Mouse (Mus musculus) limb, embryonic 10.5 days (tissue): ENCODE data around the gene Ak4. TPM values are rescaled to one million over a fixed set of nuclear protein-coding genes. Genes with fewer than 3 reads are reported as not detected.
"Not testable (repeated sequence)": the region's sequence is repeated elsewhere in the genome, so short reads cannot be mapped to it uniquely, and the experiment has no call there.

ENCODE experiments used
- DNase-seq: peaks from one replicate; pipeline ENCODE4 v3.0.0-alpha.2; 2017; ENCODE audit warnings: low spot score
- H3K27ac ChIP-seq: fragments of 300-500 bp; sonication (generic); 2 replicates; pipeline ENCODE4 v1.5.1; 2016; ENCODE audit warnings: mild to moderate bottlenecking
- H3K27me3 ChIP-seq: fragments of 300-500 bp; sonication (generic); 2 replicates; pipeline ENCODE4 v1.6.1; 2016; ENCODE audit warnings: low read depth, mild to moderate bottlenecking; ENCODE audit not compliant: poor library complexity, severe bottlenecking
- H3K36me3 ChIP-seq: fragments of 300-500 bp; sonication (generic); 2 replicates; pipeline ENCODE4 v1.6.1; 2016; ENCODE audit warnings: mild to moderate bottlenecking, moderate library complexity
- H3K4me1 ChIP-seq: fragments of 300-500 bp; sonication (generic); 2 replicates; pipeline ENCODE4 v1.6.1; 2016
- H3K4me3 ChIP-seq: fragments of 300-500 bp; sonication (generic); 2 replicates; pipeline ENCODE4 v1.5.1; 2016; ENCODE audit warnings: mild to moderate bottlenecking, moderate library complexity
- H3K9me3 ChIP-seq: fragments of 300-500 bp; sonication (generic); replicated peaks from 2 replicates; pipeline ENCODE4 v1.6.1; 2016; ENCODE audit warnings: mild to moderate bottlenecking
- WGBS: fragments of 180-500 bp; shearing (Covaris S2); methylation state at CpG from one replicate; pipeline ENCODE4 v1.1.7; 2016; 5-methylcytosine and 5-hydroxymethylcytosine counted together
- polyA plus RNA-seq: library from polyadenylated mRNA; unstranded; fragments of >200 nt; fragmentation: Nextera tagmentation; extraction: Ambion mirVana; gene quantifications from 2 replicates; pipeline ENCODE4 v1.2.1, GENCODE M21; 2016

Ak4 gene
- polyA plus RNA-seq, 1 experiment from 2014 or later = 15.0 TPM

- Histone ChIP-seq H3K4me1 (peaks cover 3% of the 10 kb centered on the region; the same call in 1 of the 2 replicates), H3K27ac (no peak overlapping the region), H3K36me3 (peaks cover 18% of the 10 kb centered on the region), H3K4me3 (no peak overlapping the region), H3K27me3 (no peaks in the 10 kb centered on the region), H3K9me3 (no peaks in the 10 kb centered on the region)
- no peak for DNase-seq
- 85% methylated on average over 6 of the region's 6 CpGs for WGBS
Measured at GRCm38 (mm10) chr4:101426566-101426965, 7.5 kb downstream of the Ak4 start.

- 92% methylated on average over 11 of the region's 11 CpGs for WGBS
- DNase-seq = no peak
- H3K36me3 ChIP-seq = peaks cover 16% of the 10 kb centered on the region
- no peaks in the 10 kb centered on the region for H3K27me3 ChIP-seq
- no peak overlapping the region for H3K4me3 ChIP-seq
- H3K4me1 ChIP-seq = peaks cover 3% of the 10 kb centered on the region; the same call in 1 of the 2 replicates
- H3K27ac ChIP-seq = no peak overlapping the region
- H3K9me3 ChIP-seq = no peaks in the 10 kb centered on the region
Measured at GRCm38 (mm10) chr4:101427886-101428680, 9.0 kb downstream of the Ak4 start.

GRCm38 (mm10) chr4:101429073-101429472 is 10.0 kb downstream of the Ak4 start:
- Histone ChIP-seq H3K4me3 (no peak overlapping the region), H3K4me1 (peaks cover 3% of the 10 kb centered on the region; the same call in 1 of the 2 replicates), H3K27ac (no peak overlapping the region), H3K27me3 (no peaks in the 10 kb centered on the region), H3K36me3 (peaks cover 9% of the 10 kb centered on the region), H3K9me3 (no peaks in the 10 kb centered on the region)
- 91% methylated on average over 2 of the region's 2 CpGs for WGBS
- DNase-seq = no peak

GRCm38 (mm10) chr4:101430000-101430399 is 10.9 kb downstream of the Ak4 start:
- 96% methylated on average over 6 of the region's 6 CpGs for WGBS
- Histone ChIP-seq H3K9me3 (no peaks in the 10 kb centered on the region), H3K27ac (no peak overlapping the region), H3K4me3 (no peak overlapping the region), H3K36me3 (peaks cover 9% of the 10 kb centered on the region), H3K4me1 (peaks cover 3% of the 10 kb centered on the region; the same call in 1 of the 2 replicates), H3K27me3 (no peaks in the 10 kb centered on the region)
- no peak for DNase-seq

GRCm38 (mm10) chr4:101436761-101437512 is 17.9 kb downstream of the Ak4 start:
- H3K4me1 ChIP-seq = peaks cover 9% of the 10 kb centered on the region; the same call in 1 of the 2 replicates
- no peaks in the 10 kb centered on the region for H3K36me3 ChIP-seq
- no peaks in the 10 kb centered on the region for H3K27me3 ChIP-seq
- 90% methylated on average over 8 of the region's 8 CpGs for WGBS
- no peaks in the 10 kb centered on the region for H3K9me3 ChIP-seq
- DNase-seq = no peak
- H3K27ac ChIP-seq = no peak overlapping the region
- no peak overlapping the region for H3K4me3 ChIP-seq

GRCm38 (mm10) chr4:101438271-101438670 is 19.2 kb downstream of the Ak4 start:
- Histone ChIP-seq H3K36me3 (no peaks in the 10 kb centered on the region), H3K27ac (no peak overlapping the region), H3K4me3 (no peak overlapping the region), H3K9me3 (no peaks in the 10 kb centered on the region), H3K27me3 (no peaks in the 10 kb centered on the region), H3K4me1 (peaks cover 9% of the 10 kb centered on the region; the same call in 1 of the 2 replicates)
- WGBS = 77% methylated on average over 8 of the region's 8 CpGs
- DNase-seq = no peak

- DNase-seq = no peak
- H3K9me3 ChIP-seq = no peaks in the 10 kb centered on the region
- no peak overlapping the region for H3K4me3 ChIP-seq
- H3K4me1 ChIP-seq = peaks cover 9% of the 10 kb centered on the region; the same call in 1 of the 2 replicates
- H3K27me3 ChIP-seq = no peaks in the 10 kb centered on the region
- H3K36me3 ChIP-seq = no peaks in the 10 kb centered on the region
- H3K27ac ChIP-seq = no peak overlapping the region
- 69% methylated on average over 13 of the region's 13 CpGs for WGBS
Measured at GRCm38 (mm10) chr4:101439738-101440389, 20.8 kb downstream of the Ak4 start.

- Histone ChIP-seq H3K36me3 (0 out of 2 replicates have a peak, but pooled peaks cover 1% of the 10 kb centered on the region), H3K27ac (no peak overlapping the region), H3K4me1 (peaks cover 9% of the 10 kb centered on the region; the same call in 1 of the 2 replicates), H3K9me3 (no peaks in the 10 kb centered on the region), H3K27me3 (no peaks in the 10 kb centered on the region), H3K4me3 (no peak overlapping the region)
- 95% methylated on average over 2 of the region's 2 CpGs for WGBS
- DNase-seq = no peak
Measured at GRCm38 (mm10) chr4:101442791-101443190, 23.7 kb downstream of the Ak4 start.

- Histone ChIP-seq H3K27me3 (no peaks in the 10 kb centered on the region), H3K27ac (no peak overlapping the region), H3K4me1 (peaks cover 9% of the 10 kb centered on the region), H3K36me3 (0 out of 2 replicates have a peak, but pooled peaks cover 5% of the 10 kb centered on the region), H3K4me3 (no peak overlapping the region), H3K9me3 (no peaks in the 10 kb centered on the region)
- DNase-seq = no peak
- WGBS = 84% methylated on average over 7 of the region's 7 CpGs
Measured at GRCm38 (mm10) chr4:101443419-101443991, 24.4 kb downstream of the Ak4 start.

- no peak for DNase-seq
- H3K4me3 ChIP-seq = no peak overlapping the region
- WGBS = 92% methylated on average over 4 of the region's 4 CpGs
Measured at GRCm38 (mm10) chr4:101445660-101446059, 26.6 kb downstream of the Ak4 start.

GRCm38 (mm10) chr4:101446606-101447005 is 27.5 kb downstream of the Ak4 start:
- not testable (repeated sequence) for H3K27ac ChIP-seq, DNase-seq, H3K4me1 ChIP-seq, H3K4me3 ChIP-seq, H3K27me3 ChIP-seq, H3K9me3 ChIP-seq
- WGBS = 94% methylated on average over 9 of the region's 9 CpGs
- peaks cover 12% of the 10 kb centered on the region; the same call in 1 of the 2 replicates for H3K36me3 ChIP-seq

More at GRCm38 (mm10) chr4:101445660-101446059, 26.6 kb downstream of the Ak4 start:
- H3K9me3 ChIP-seq = no peaks in the 10 kb centered on the region
- H3K36me3 ChIP-seq = peaks cover 12% of the 10 kb centered on the region; the same call in 1 of the 2 replicates
- no peaks in the 10 kb centered on the region for H3K27me3 ChIP-seq
- peaks cover 5% of the 10 kb centered on the region; the same call in 1 of the 2 replicates for H3K4me1 ChIP-seq
- no peak overlapping the region for H3K27ac ChIP-seq

- no peak for DNase-seq
- WGBS = 79% methylated on average over 8 of the region's 8 CpGs
- Histone ChIP-seq H3K27me3 (no peaks in the 10 kb centered on the region), H3K36me3 (peaks cover 22% of the 10 kb centered on the region; the same call in 1 of the 2 replicates), H3K9me3 (no peaks in the 10 kb centered on the region), H3K4me3 (no peak overlapping the region), H3K27ac (no peak overlapping the region), H3K4me1 (peaks cover 5% of the 10 kb centered on the region; the same call in 1 of the 2 replicates)
Measured at GRCm38 (mm10) chr4:101448701-101449100, 29.6 kb downstream of the Ak4 start.
